Comparison of ENCODE assay signal across 17 mouse cellular contexts in the genomic region with DNA sequence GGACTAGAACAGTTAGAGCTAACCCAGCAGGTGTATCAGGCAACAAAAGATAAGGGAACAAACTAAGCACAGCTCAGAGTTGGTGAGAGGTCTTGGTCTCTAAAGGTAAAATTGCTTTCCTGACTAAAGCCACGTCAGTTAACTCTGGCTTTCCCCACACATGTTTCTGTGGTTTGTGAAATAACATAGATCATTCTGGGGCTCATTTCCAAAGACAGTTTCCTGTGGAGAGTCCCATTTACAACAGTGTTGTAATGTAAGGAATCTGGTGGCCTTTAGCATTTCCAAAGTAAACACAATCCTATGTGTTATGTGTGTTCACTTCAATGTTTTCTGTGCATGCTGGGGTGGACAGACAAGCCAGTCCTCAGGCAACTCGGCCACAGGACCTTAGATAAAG. TPM values are rescaled to one million over a fixed set of nuclear protein-coding genes. Genes with fewer than 3 reads are reported as not detected.
"Had no signal": no experiment of that assay in that cellular context is flagged by ENCODE, and none has a peak within 500 bp of the region (broad histone marks: within the 10 kb centered on the region; RNA-seq: fewer than 3 reads in every experiment).

No protein-coding gene starts in this region.

- H3K9me3 ChIP-seq: liver, embryonic 13.5 days; midbrain, embryonic 12.5 days; neural tube, embryonic 13.5 days; stomach, embryonic 15.5 days had no signal

- ATAC-seq: midbrain, embryonic 16.5 days had no signal

- H3K27me3 ChIP-seq: liver, embryonic 13.5 days; midbrain, embryonic 12.5 days; neural tube, embryonic 13.5 days; stomach, embryonic 15.5 days had no signal

- H3K36me3 ChIP-seq: liver, embryonic 13.5 days; midbrain, embryonic 12.5 days; neural tube, embryonic 13.5 days; stomach, embryonic 15.5 days had no signal

- DNase-seq: kidney, adult 18-20 months; kidney, adult 9 months; kidney, postnatal 10 days; kidney, postnatal 4 days; layer of hippocampus, adult 9-11 months; liver, embryonic 13.5 days; lung, adult 2 months; retina, postnatal 1 day; right cerebral cortex, postnatal 25 days; spleen, adult 18-20 months; thymus, postnatal 25 days had no signal

- H3K4me3 ChIP-seq: layer of hippocampus, adult 2 months; liver, embryonic 13.5 days; midbrain, embryonic 12.5 days; myocyte; neural tube, embryonic 13.5 days; stomach, embryonic 15.5 days had no signal

- H3K27ac ChIP-seq: layer of hippocampus, adult 2 months; liver, embryonic 13.5 days; midbrain, embryonic 12.5 days; neural tube, embryonic 13.5 days; stomach, embryonic 15.5 days had no signal

- H3K4me2 ChIP-seq: liver, embryonic 13.5 days; midbrain, embryonic 12.5 days; neural tube, embryonic 13.5 days; stomach, embryonic 15.5 days had no signal

- H3K4me1 ChIP-seq: neural tube, embryonic 13.5 days; stomach, embryonic 15.5 days had no signal

- H3K9ac ChIP-seq: liver, embryonic 13.5 days; midbrain, embryonic 12.5 days; neural tube, embryonic 13.5 days; stomach, embryonic 15.5 days had no signal

RNA-seq across cellular contexts. Expression of a gene that starts 35.3 kb away (rescaled TPM):
- polyA plus RNA-seq: myocyte had no signal
